Mouse (Mus musculus) lung, adult 2 months (tissue): ENCODE measurements around the gene Cfap99.

Source experiments
- CTCF ChIP-seq: fragments of 200-500 bp; IDR thresholded peaks from 2 replicates; pipeline ENCODE4 v1.5.1; 2011; ENCODE audit warnings: mild to moderate bottlenecking, low read length, control low read depth; ENCODE audit not compliant: insufficient read depth
- POLR2A ChIP-seq: fragments of 200-500 bp; IDR thresholded peaks from 2 replicates; pipeline ENCODE4 v1.6.1; 2011; ENCODE audit warnings: low read depth, mild to moderate bottlenecking, control low read depth, low read length, borderline replicate concordance; ENCODE audit errors: extremely low read depth

DNA sequence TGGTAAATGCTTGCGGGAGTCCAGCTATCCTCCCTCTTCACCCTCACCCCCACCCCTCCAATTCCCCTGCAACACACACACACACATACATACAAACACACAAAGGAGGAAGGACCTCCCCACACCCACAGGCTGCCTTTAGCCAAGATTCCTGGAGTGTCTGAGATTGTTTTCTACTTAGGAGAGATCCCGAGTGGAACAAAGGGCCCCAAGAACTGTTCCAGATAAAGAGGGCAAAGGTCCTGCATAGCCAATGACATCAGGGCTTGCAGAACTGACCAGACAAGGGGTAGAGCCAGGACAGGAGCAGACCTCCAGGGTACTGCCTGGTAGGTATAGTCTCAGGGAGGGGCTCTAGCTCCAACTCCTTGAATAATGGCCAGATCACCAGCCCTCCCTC, 6.3 kb downstream of the Cfap99 start:
- no peak for TF ChIP-seq CTCF
- TF ChIP-seq POLR2A: no peak
